Mouse (Mus musculus): ENCODE data around the gene Ninj2. TPM values are rescaled to one million over a fixed set of nuclear protein-coding genes. Genes with fewer than 3 reads are reported as not detected.

Gene Ninj2
- total and polyA plus RNA-seq, 3 experiments = 0.08 TPM; not detected in 2

- no peak overlapping the region for H3K9ac ChIP-seq (ENCODE audit: control insufficient read depth, low read depth, low read length, poor library complexity, severe bottlenecking)
- TF ChIP-seq POLR2AphosphoS5 (IDR thresholded peaks at IDR 0.05; ENCODE audit: borderline replicate concordance, low read depth, low read length) = no peak
- TF ChIP-seq NRF1 (IDR thresholded peaks at IDR 0.05; ENCODE audit: insufficient read depth, low read depth, low read length, poor library complexity, severe bottlenecking) = no peak
- TF ChIP-seq CHD2 (IDR thresholded peaks at IDR 0.05; ENCODE audit: low read length) = no peak
- TF ChIP-seq E2F4 (IDR thresholded peaks at IDR 0.05; ENCODE audit: borderline replicate concordance, low read depth, low read length) = no peak
- H3K79me2 ChIP-seq (ENCODE audit: control insufficient read depth, insufficient read depth, low read length, poor library complexity) = no peaks in the 10 kb centered on the region
- DNase-seq (ENCODE audit: low read depth, low spot score) = no peak
- peaks cover 0 to 13% of the 10 kb centered on the region in 2 experiments; a peak in 2 of 4 replicates for H3K36me3 ChIP-seq (ENCODE audit: control insufficient read depth in 1 of 2, insufficient read depth in 2 of 2, low read length in 2 of 2)
- H3K27ac ChIP-seq (ENCODE audit: control insufficient read depth, low read depth, low read length) = no peak overlapping the region
- peaks cover 6 to 19% of the 10 kb centered on the region in 2 experiments for H3K4me1 ChIP-seq (ENCODE audit: control insufficient read depth in 1 of 2, insufficient read depth in 2 of 2, low read length in 2 of 2)
- H3K27me3 ChIP-seq (ENCODE audit: control insufficient read depth in 1 of 2, insufficient read depth in 2 of 2, low read length in 2 of 2) = no peaks in the 10 kb centered on the region; a peak in 2 of 4 replicates
- H3K9me3 ChIP-seq (replicated peaks; ENCODE audit: insufficient read depth, low read length) = no peaks in the 10 kb centered on the region
- H3K4me3 ChIP-seq (ENCODE audit: control insufficient read depth in 1 of 2, insufficient read depth in 1 of 2, low read depth in 2 of 2, low read length in 2 of 2) = no peak overlapping the region
These were observed 69.8 kb downstream of the Ninj2 start for GRCm38 (mm10) chr6:120162928-120163327.

- Histone ChIP-seq H3K4me1 (ENCODE audit: control insufficient read depth in 1 of 2, insufficient read depth in 2 of 2, low read length in 2 of 2) (peaks cover 1 to 6% of the 10 kb centered on the region in 2 experiments; a peak in 3 of 4 replicates), H3K9me3 (replicated peaks; ENCODE audit: insufficient read depth, low read length) (no peaks in the 10 kb centered on the region), H3K27ac (ENCODE audit: control insufficient read depth, low read depth, low read length) (no peak overlapping the region), H3K27me3 (ENCODE audit: control insufficient read depth in 1 of 2, insufficient read depth in 2 of 2, low read length in 2 of 2) (no peaks in the 10 kb centered on the region; a peak in 2 of 4 replicates), H3K9ac (ENCODE audit: control insufficient read depth, low read depth, low read length, poor library complexity, severe bottlenecking) (no peak overlapping the region), H3K79me2 (ENCODE audit: control insufficient read depth, insufficient read depth, low read length, poor library complexity) (no peaks in the 10 kb centered on the region), H3K36me3 (ENCODE audit: control insufficient read depth in 1 of 2, insufficient read depth in 2 of 2, low read length in 2 of 2) (peaks cover 0 to 6% of the 10 kb centered on the region in 2 experiments; a peak in 2 of 4 replicates), H3K4me3 (ENCODE audit: control insufficient read depth in 1 of 2, insufficient read depth in 1 of 2, low read depth in 2 of 2, low read length in 2 of 2) (no peak overlapping the region)
- DNase-seq (ENCODE audit: low read depth, low spot score) = no peak
- TF ChIP-seq NELFE (IDR thresholded peaks at IDR 0.05; ENCODE audit: low read depth, low read length) (no peak), MAZ (IDR thresholded peaks at IDR 0.05; ENCODE audit: low read depth, low read length) (no peak), CHD2 (IDR thresholded peaks at IDR 0.05; ENCODE audit: low read length) (no peak), GATA1 (IDR thresholded peaks at IDR 0.05; ENCODE audit: low read depth, low read length) (no peak), GABPA (IDR thresholded peaks at IDR 0.05; ENCODE audit: low read depth, low read length) (no peak), ETS1 (IDR thresholded peaks at IDR 0.05; ENCODE audit: low read depth, low read length) (no peak), TCF12 (IDR thresholded peaks at IDR 0.05; ENCODE audit: low read depth, low read length) (no peak), RAD21 (IDR thresholded peaks at IDR 0.05; ENCODE audit: low read depth, low read length) (no peak), CTCF (IDR thresholded peaks at IDR 0.05 in 2 of 3, conservative IDR thresholded peaks at IDR 0.05 in 1 of 3; ENCODE audit: control insufficient read depth in 1 of 3, insufficient read depth in 1 of 3, low read depth in 2 of 3, low read length in 3 of 3, poor library complexity in 1 of 3, severe bottlenecking in 1 of 3) (no peak), MXI1 (IDR thresholded peaks at IDR 0.05; ENCODE audit: low read depth, low read length) (no peak), JUND (IDR thresholded peaks at IDR 0.05; ENCODE audit: low read depth, low read length) (no peak), BHLHE40 (IDR thresholded peaks at IDR 0.05; ENCODE audit: borderline replicate concordance, low read depth, low read length) (no peak), SMC3 (IDR thresholded peaks at IDR 0.05; ENCODE audit: low read depth, low read length) (no peak), POLR2AphosphoS5 (IDR thresholded peaks at IDR 0.05; ENCODE audit: borderline replicate concordance, low read depth, low read length) (no peak), USF2 (IDR thresholded peaks at IDR 0.05; ENCODE audit: borderline replicate concordance in 1 of 2, insufficient read depth in 1 of 2, low read depth in 1 of 2, low read length in 2 of 2) (no peak), SIN3A (IDR thresholded peaks at IDR 0.05; ENCODE audit: low read length) (no peak), NRF1 (IDR thresholded peaks at IDR 0.05; ENCODE audit: insufficient read depth, low read depth, low read length, poor library complexity, severe bottlenecking) (no peak), POLR2AphosphoS2 (IDR thresholded peaks at IDR 0.05; ENCODE audit: low read length) (no peak), MYC (IDR thresholded peaks at IDR 0.05; ENCODE audit: low read depth, low read length) (no peak), TAL1 (IDR thresholded peaks at IDR 0.05; ENCODE audit: low read length) (no peak)
These were observed 71.6 kb downstream of the Ninj2 start for GRCm38 (mm10) chr6:120164765-120165164.

Measured in MEL (cell line).